Mouse (Mus musculus): ENCODE data around the gene Cryzl1. TPM values are rescaled to one million over a fixed set of nuclear protein-coding genes. Genes with fewer than 3 reads are reported as not detected.

Gene Cryzl1
- total RNA-seq, 2 experiments from 2014 or later = 43.5 to 65.5 TPM

- no peak for ATAC-seq (replicated peaks; ENCODE audit: poor library complexity, severe bottlenecking)
Observed at GRCm38 (mm10) chr16:91743055-91743454, 14.3 kb upstream of the Cryzl1 start.

GRCm38 (mm10) chr16:91740918-91741255, 12.1 kb upstream of the Cryzl1 start:
- no peak for ATAC-seq (replicated peaks; ENCODE audit: poor library complexity, severe bottlenecking)

GRCm38 (mm10) chr16:91740184-91740917, 11.6 kb upstream of the Cryzl1 start:
- ATAC-seq (replicated peaks; ENCODE audit: poor library complexity, severe bottlenecking) = peak; percentile 73

- ATAC-seq (replicated peaks; ENCODE audit: poor library complexity, severe bottlenecking) = no peak
Observed at GRCm38 (mm10) chr16:91738505-91738904, 9.7 kb upstream of the Cryzl1 start.

GRCm38 (mm10) chr16:91736046-91736816, 7.5 kb upstream of the Cryzl1 start:
- ATAC-seq (replicated peaks; ENCODE audit: poor library complexity, severe bottlenecking) = no peak

- ATAC-seq (replicated peaks; ENCODE audit: poor library complexity, severe bottlenecking) = peak; percentile 82
Observed at GRCm38 (mm10) chr16:91734771-91735170, 6.0 kb upstream of the Cryzl1 start.

GRCm38 (mm10) chr16:91732816-91733215, 4.0 kb upstream of the Cryzl1 start:
- ATAC-seq (replicated peaks; ENCODE audit: poor library complexity, severe bottlenecking) = no peak

GRCm38 (mm10) chr16:91730446-91730845, 1.7 kb upstream of the Cryzl1 start:
- no peak for ATAC-seq (replicated peaks; ENCODE audit: poor library complexity, severe bottlenecking)

- ATAC-seq (replicated peaks; ENCODE audit: poor library complexity, severe bottlenecking) = no peak
Observed at GRCm38 (mm10) chr16:91729821-91730441, 1.2 kb upstream of the Cryzl1 start.

GRCm38 (mm10) chr16:91729066-91729482, 299 bp upstream of the Cryzl1 start, which contains the start of gene Itsn1:
Itsn1 (plus strand) TSS chr16:91729281.
- ATAC-seq (replicated peaks; ENCODE audit: poor library complexity, severe bottlenecking) = peak; percentile 64

GRCm38 (mm10) chr16:91727433-91727832, 1.3 kb downstream of the Cryzl1 start:
- ATAC-seq (replicated peaks; ENCODE audit: poor library complexity, severe bottlenecking) = peak; percentile 45

GRCm38 (mm10) chr16:91724247-91724646, 4.5 kb downstream of the Cryzl1 start:
- no peak for ATAC-seq (replicated peaks; ENCODE audit: poor library complexity, severe bottlenecking)

- ATAC-seq (replicated peaks; ENCODE audit: poor library complexity, severe bottlenecking) = no peak
Observed at GRCm38 (mm10) chr16:91717399-91717798, 11.4 kb downstream of the Cryzl1 start.

GRCm38 (mm10) chr16:91716927-91717349, 11.8 kb downstream of the Cryzl1 start:
- ATAC-seq (replicated peaks; ENCODE audit: poor library complexity, severe bottlenecking) = no peak

- ATAC-seq (replicated peaks; ENCODE audit: poor library complexity, severe bottlenecking) = no peak
Observed at GRCm38 (mm10) chr16:91710241-91710640, 18.5 kb downstream of the Cryzl1 start.

GRCm38 (mm10) chr16:91704603-91705340, 24.0 kb downstream of the Cryzl1 start:
- no peak for ATAC-seq (replicated peaks; ENCODE audit: poor library complexity, severe bottlenecking)

- no peak for ATAC-seq (replicated peaks; ENCODE audit: poor library complexity, severe bottlenecking)
Observed at GRCm38 (mm10) chr16:91702771-91703188, 26.0 kb downstream of the Cryzl1 start.

- ATAC-seq (replicated peaks; ENCODE audit: poor library complexity, severe bottlenecking) = no peak
Observed at GRCm38 (mm10) chr16:91701908-91702307, 26.9 kb downstream of the Cryzl1 start.

- no peak for ATAC-seq (replicated peaks; ENCODE audit: poor library complexity, severe bottlenecking)
Observed at GRCm38 (mm10) chr16:91698995-91699394, 29.8 kb downstream of the Cryzl1 start.

GRCm38 (mm10) chr16:91695108-91695755, 33.5 kb downstream of the Cryzl1 start:
- ATAC-seq (replicated peaks; ENCODE audit: poor library complexity, severe bottlenecking) = peak; percentile 60
